Mouse (Mus musculus): Measurements from ENCODE around the gene Odf3b. TPM values are rescaled to one million over a fixed set of nuclear protein-coding genes. Genes with fewer than 3 reads are reported as not detected.

Odf3b gene
- polyA plus RNA-seq, 1 experiment from 2014 or later: 0.54 TPM

DNA sequence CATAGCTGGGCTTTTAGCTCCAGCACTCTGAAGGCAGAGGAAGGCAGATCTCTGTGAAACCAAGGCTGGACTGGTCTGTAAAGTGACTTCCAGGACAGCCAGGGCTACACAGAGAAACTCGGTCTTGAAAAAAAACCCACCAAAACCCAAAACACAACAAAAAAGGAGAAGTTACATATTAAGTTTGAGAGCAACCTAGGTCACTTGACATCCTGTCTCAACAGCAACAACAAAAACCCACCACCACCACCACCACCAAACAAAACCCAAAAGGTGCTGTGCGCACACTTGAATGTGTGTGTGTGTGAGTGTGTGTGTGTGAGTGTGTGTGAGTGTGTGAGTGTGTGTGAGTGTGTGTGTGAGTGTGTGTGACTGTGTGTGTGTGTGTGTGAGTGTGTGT is 39.4 kb downstream of the Odf3b start:
- H3K4me1 ChIP-seq (ENCODE audit: control insufficient read depth, insufficient read depth, low read length): no peaks in the 10 kb centered on the region
- WGBS (ENCODE audit: insufficient replicate concordance): 88% methylated on average over 2 of the region's 2 CpGs
- no peaks in the 10 kb centered on the region for H3K27me3 ChIP-seq (ENCODE audit: control insufficient read depth, insufficient read depth, low read length)
- H3K27ac ChIP-seq (ENCODE audit: low read depth, low read length): no peak overlapping the region
- H3K4me2 ChIP-seq: no peak overlapping the region
- H3K9ac ChIP-seq (ENCODE audit: low read depth, low read length): no peak overlapping the region
- no peaks in the 10 kb centered on the region for H3K36me3 ChIP-seq (ENCODE audit: control insufficient read depth, insufficient read depth, low read length)
- H3K9me3 ChIP-seq (replicated peaks; ENCODE audit: control insufficient read depth, low read length): no peaks in the 10 kb centered on the region
- ATAC-seq (replicated peaks; ENCODE audit: insufficient number of reproducible peaks, low FRiP score, low TSS enrichment): no peak
- H3K4me3 ChIP-seq (ENCODE audit: low read depth, low read length): no peak overlapping the region

DNA sequence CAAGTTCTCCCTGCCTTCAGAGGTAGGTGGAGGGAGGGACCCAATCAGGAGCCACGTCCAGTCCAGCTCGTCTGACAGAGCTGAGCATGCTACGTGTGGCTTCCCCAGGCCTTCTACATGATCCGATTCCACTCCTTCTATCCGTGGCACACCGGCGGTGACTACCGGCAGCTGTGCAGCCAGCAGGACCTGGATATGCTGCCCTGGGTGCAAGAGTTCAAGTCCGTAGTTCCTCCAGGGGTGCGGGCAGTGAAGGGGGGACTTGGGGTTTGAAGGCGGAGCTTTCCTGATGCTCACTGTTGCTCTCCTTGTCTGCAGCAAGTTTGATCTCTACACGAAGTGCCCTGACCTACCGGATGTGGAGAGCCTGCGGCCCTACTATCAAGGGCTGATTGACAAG is 42.7 kb downstream of the Odf3b start:
- no peak overlapping the region for H3K27ac ChIP-seq (ENCODE audit: low read depth, low read length)
- H3K9ac ChIP-seq (ENCODE audit: low read depth, low read length): no peak overlapping the region
- H3K36me3 ChIP-seq (ENCODE audit: control insufficient read depth, insufficient read depth, low read length): no peaks in the 10 kb centered on the region
- no peaks in the 10 kb centered on the region for H3K4me1 ChIP-seq (ENCODE audit: control insufficient read depth, insufficient read depth, low read length)
- no peak for ATAC-seq (replicated peaks; ENCODE audit: insufficient number of reproducible peaks, low FRiP score, low TSS enrichment)
- H3K27me3 ChIP-seq (ENCODE audit: control insufficient read depth, insufficient read depth, low read length): no peaks in the 10 kb centered on the region
- H3K9me3 ChIP-seq (replicated peaks; ENCODE audit: control insufficient read depth, low read length): no peaks in the 10 kb centered on the region
- WGBS (ENCODE audit: insufficient replicate concordance): 71% methylated on average over 14 of the region's 14 CpGs
- no peak overlapping the region for H3K4me3 ChIP-seq (ENCODE audit: low read depth, low read length)
- no peak overlapping the region for H3K4me2 ChIP-seq

DNA sequence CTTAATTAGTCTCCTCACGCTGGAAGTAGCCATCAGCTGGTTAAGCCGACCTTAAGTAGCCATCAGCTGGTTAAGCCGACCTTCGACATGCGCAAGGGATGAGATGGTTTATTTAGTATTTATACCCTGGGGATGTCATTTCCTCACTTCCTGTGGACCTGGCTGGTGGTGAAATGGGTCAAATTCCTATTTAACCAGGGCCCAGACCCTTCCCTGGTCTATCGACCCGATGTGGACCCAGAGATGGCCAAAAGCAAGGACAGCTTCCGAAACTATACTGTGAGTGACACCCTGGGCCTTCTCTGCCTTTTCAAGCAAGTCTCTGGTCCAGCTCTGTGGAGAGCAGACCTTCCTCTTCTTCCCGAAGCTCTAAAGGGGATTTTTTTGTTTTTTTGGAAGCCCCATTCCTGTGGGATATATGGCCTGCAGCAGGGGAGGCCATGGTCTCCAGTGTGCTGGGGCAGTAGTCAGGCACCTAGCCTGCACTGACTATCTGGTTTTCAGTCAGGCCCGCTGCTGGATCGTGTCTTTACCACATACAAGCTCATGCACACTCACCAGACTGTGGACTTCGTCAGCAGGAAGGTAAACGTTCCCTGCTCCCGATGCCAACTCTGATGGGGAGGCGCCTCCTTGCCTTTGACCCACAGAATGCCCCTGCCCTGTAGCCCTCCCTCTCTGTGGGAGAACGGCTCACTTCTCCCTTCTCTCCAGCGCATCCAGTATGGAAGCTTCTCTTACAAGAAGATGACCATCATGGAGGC is 44.1 kb downstream of the Odf3b start:
- Histone ChIP-seq H3K27ac (ENCODE audit: low read depth, low read length) (no peak overlapping the region), H3K36me3 (ENCODE audit: control insufficient read depth, insufficient read depth, low read length) (no peaks in the 10 kb centered on the region), H3K9ac (ENCODE audit: low read depth, low read length) (no peak overlapping the region), H3K4me2 (no peak overlapping the region), H3K9me3 (replicated peaks; ENCODE audit: control insufficient read depth, low read length) (no peaks in the 10 kb centered on the region), H3K4me3 (ENCODE audit: low read depth, low read length) (no peak overlapping the region), H3K4me1 (ENCODE audit: control insufficient read depth, insufficient read depth, low read length) (no peaks in the 10 kb centered on the region), H3K27me3 (ENCODE audit: control insufficient read depth, insufficient read depth, low read length) (no peaks in the 10 kb centered on the region)
- WGBS (ENCODE audit: insufficient replicate concordance): 75% methylated on average over 17 of the region's 17 CpGs
- ATAC-seq (replicated peaks; ENCODE audit: insufficient number of reproducible peaks, low FRiP score, low TSS enrichment): no peak

DNA sequence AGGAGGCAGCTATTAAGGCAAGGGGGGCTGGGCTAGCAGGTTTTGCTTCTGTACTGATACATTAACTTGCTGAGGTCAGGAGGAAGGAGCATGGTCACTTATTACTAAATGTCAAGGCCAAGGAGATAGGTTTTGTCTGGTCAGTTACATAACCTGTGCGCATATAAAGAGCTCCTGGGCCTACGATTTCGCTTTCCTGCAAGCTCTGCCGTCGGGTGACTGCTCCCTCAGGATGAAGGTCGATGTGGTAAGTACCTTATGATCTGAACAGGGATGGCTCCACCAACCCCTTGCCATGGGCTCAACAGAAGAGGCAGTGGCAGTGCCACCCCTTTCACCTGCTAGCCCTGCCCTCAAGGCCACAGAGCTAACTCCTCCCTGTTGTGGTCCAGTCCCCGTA is 44.8 kb downstream of the Odf3b start, which contains the start of gene Miox:
TSS of gene Miox (plus strand) at position 128 of the 400 bp plus-strand sequence.
- Histone ChIP-seq H3K4me3 (ENCODE audit: low read depth, low read length) (no peak within 1 kb of the TSS), H3K9ac (ENCODE audit: low read depth, low read length) (no peak within 1 kb of the TSS), H3K4me1 (ENCODE audit: control insufficient read depth, insufficient read depth, low read length) (no peaks in the 10 kb centered on the region), H3K4me2 (no peak within 1 kb of the TSS), H3K27ac (ENCODE audit: low read depth, low read length) (no peak within 1 kb of the TSS), H3K36me3 (ENCODE audit: control insufficient read depth, insufficient read depth, low read length) (no peaks in the 10 kb centered on the region), H3K27me3 (ENCODE audit: control insufficient read depth, insufficient read depth, low read length) (no peaks in the 10 kb centered on the region), H3K9me3 (replicated peaks; ENCODE audit: control insufficient read depth, low read length) (no peaks in the 10 kb centered on the region)
- 86% methylated on average over 7 of the region's 7 CpGs for WGBS (ENCODE audit: insufficient replicate concordance)
- ATAC-seq (replicated peaks; ENCODE audit: insufficient number of reproducible peaks, low FRiP score, low TSS enrichment): no peak

Other genes starting within 250 kb of the Odf3b start
- gene Mapk12, start 238.6 kb downstream of the Odf3b start, polyA plus RNA-seq (2014; fragmentation: Nextera tagmentation; extraction: Ambion mirVana): 20.7 and 24.6 TPM in 2 replicates
- 3.2 and 4.2 TPM in 2 replicates for gene Mapk11, start 229.7 kb downstream of the Odf3b start, polyA plus RNA-seq (2014; fragmentation: Nextera tagmentation; extraction: Ambion mirVana)
- gene Plxnb2, start 198.5 kb downstream of the Odf3b start, polyA plus RNA-seq (2014; fragmentation: Nextera tagmentation; extraction: Ambion mirVana): 84.6 and 95.1 TPM in 2 replicates
- 18.0 and 18.5 TPM in 2 replicates for gene Dennd6b, start 182.8 kb downstream of the Odf3b start, polyA plus RNA-seq (2014; fragmentation: Nextera tagmentation; extraction: Ambion mirVana)
- gene Ppp6r2, start 167.7 kb downstream of the Odf3b start, polyA plus RNA-seq (2014; fragmentation: Nextera tagmentation; extraction: Ambion mirVana): 20.5 and 23.5 TPM in 2 replicates
- gene Sbf1, start 64.0 kb downstream of the Odf3b start, polyA plus RNA-seq (2014; fragmentation: Nextera tagmentation; extraction: Ambion mirVana): 45.7 and 50.8 TPM in 2 replicates
- 0.79 and 1.0 TPM in 2 replicates for gene Adm2, start 56.6 kb downstream of the Odf3b start, polyA plus RNA-seq (2014; fragmentation: Nextera tagmentation; extraction: Ambion mirVana)
- gene Miox, start 44.9 kb downstream of the Odf3b start, polyA plus RNA-seq (2014; fragmentation: Nextera tagmentation; extraction: Ambion mirVana): not detected in 2 replicates
- gene Lmf2, start 23.6 kb downstream of the Odf3b start, polyA plus RNA-seq (2014; fragmentation: Nextera tagmentation; extraction: Ambion mirVana): 29.7 and 37.3 TPM in 2 replicates
- gene Ncaph2, start 23.6 kb downstream of the Odf3b start, polyA plus RNA-seq (2014; fragmentation: Nextera tagmentation; extraction: Ambion mirVana): 107 and 109 TPM in 2 replicates
- gene Sco2, start 5.4 kb downstream of the Odf3b start, polyA plus RNA-seq (2014; fragmentation: Nextera tagmentation; extraction: Ambion mirVana): 7.4 TPM in 2 replicates
- gene Tymp, start 2.2 kb downstream of the Odf3b start, polyA plus RNA-seq (2014; fragmentation: Nextera tagmentation; extraction: Ambion mirVana): 0.86 and 1.5 TPM in 2 replicates
- not detected in 2 replicates for gene Klhdc7b, start 5.6 kb upstream of the Odf3b start, polyA plus RNA-seq (2014; fragmentation: Nextera tagmentation; extraction: Ambion mirVana)
- not detected in 2 replicates for gene Syce3, start 31.2 kb upstream of the Odf3b start, polyA plus RNA-seq (2014; fragmentation: Nextera tagmentation; extraction: Ambion mirVana)
- 111 and 129 TPM in 2 replicates for gene Cpt1b, start 46.6 kb upstream of the Odf3b start, polyA plus RNA-seq (2014; fragmentation: Nextera tagmentation; extraction: Ambion mirVana)
- gene C730034F03Rik, start 50.3 kb upstream of the Odf3b start, polyA plus RNA-seq (2014; fragmentation: Nextera tagmentation; extraction: Ambion mirVana): 1.7 and 2.4 TPM in 2 replicates
- gene Gm44502, start 50.4 kb upstream of the Odf3b start, polyA plus RNA-seq (2014; fragmentation: Nextera tagmentation; extraction: Ambion mirVana): 0.86 TPM in 1 of 2 replicates, not detected in the other
- 67.6 and 68.1 TPM in 2 replicates for gene Chkb, start 50.6 kb upstream of the Odf3b start, polyA plus RNA-seq (2014; fragmentation: Nextera tagmentation; extraction: Ambion mirVana)
- gene Mapk8ip2, start 74.6 kb upstream of the Odf3b start, polyA plus RNA-seq (2014; fragmentation: Nextera tagmentation; extraction: Ambion mirVana): 0.19 and 0.68 TPM in 2 replicates
- 9.4 TPM in 2 replicates for gene Arsa, start 98.1 kb upstream of the Odf3b start, polyA plus RNA-seq (2014; fragmentation: Nextera tagmentation; extraction: Ambion mirVana)
- gene Shank3, start 120.3 kb upstream of the Odf3b start, polyA plus RNA-seq (2014; fragmentation: Nextera tagmentation; extraction: Ambion mirVana): 2.1 and 2.7 TPM in 2 replicates
- gene Acr, start 189.0 kb upstream of the Odf3b start, polyA plus RNA-seq (2014; fragmentation: Nextera tagmentation; extraction: Ambion mirVana): 0.20 TPM in 2 replicates
- 25.8 and 27.5 TPM in 2 replicates for gene Rabl2, start 212.6 kb upstream of the Odf3b start, polyA plus RNA-seq (2014; fragmentation: Nextera tagmentation; extraction: Ambion mirVana)

All from heart, embryonic 11.5 days (tissue).